Mouse (Mus musculus): Measurements from ENCODE around the gene Olfr803. TPM values are rescaled to one million over a fixed set of nuclear protein-coding genes. Genes with fewer than 3 reads are reported as not detected.

Gene Olfr803
- not detected in 2 replicates for polyA plus RNA-seq (2012; rRNA removed)

DNA sequence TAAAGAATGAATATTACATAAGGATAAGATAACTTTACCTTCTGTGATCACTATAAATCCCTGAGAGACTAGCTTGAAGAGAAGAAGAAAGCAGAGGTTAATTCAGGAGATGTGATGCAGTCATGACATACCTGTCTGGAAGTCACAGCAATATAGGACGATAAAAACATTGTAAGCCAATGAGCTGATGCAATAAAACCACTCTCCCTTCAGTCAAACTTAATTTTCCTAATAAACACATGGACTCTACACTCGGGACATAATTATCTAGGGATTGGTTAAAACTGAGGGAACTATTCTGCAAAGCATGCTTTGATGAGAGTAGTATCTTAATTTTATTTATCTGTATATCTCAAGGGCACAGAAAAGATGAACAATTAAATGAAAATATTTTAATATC is at the start of gene Olfr803:
TSS of gene Olfr803 (minus strand) at position 101 of the 400 bp plus-strand sequence.
- Histone ChIP-seq H3K27me3 (ENCODE audit: control insufficient read depth, insufficient read depth, low read length) (no peaks in the 10 kb centered on the region), H3K27ac (ENCODE audit: insufficient read depth, low read depth, low read length) (no peak within 1 kb of the TSS), H3K4me1 (ENCODE audit: control insufficient read depth, insufficient read depth, insufficient read length, low read length) (no peaks in the 10 kb centered on the region), H3K36me3 (ENCODE audit: control insufficient read depth, insufficient read depth, low read length) (no peaks in the 10 kb centered on the region), H3K4me3 (ENCODE audit: low read depth, low read length) (no peak within 1 kb of the TSS)
- TF ChIP-seq POLR2A (IDR thresholded peaks at IDR 0.05; ENCODE audit: low read depth, low read length) (no peak), CTCF (IDR thresholded peaks at IDR 0.05; ENCODE audit: extremely low read depth, insufficient read length, insufficient replicate concordance, low read depth, low read length) (no peak)
- 67% methylated on average over 2 of the region's 2 CpGs for WGBS

DNA sequence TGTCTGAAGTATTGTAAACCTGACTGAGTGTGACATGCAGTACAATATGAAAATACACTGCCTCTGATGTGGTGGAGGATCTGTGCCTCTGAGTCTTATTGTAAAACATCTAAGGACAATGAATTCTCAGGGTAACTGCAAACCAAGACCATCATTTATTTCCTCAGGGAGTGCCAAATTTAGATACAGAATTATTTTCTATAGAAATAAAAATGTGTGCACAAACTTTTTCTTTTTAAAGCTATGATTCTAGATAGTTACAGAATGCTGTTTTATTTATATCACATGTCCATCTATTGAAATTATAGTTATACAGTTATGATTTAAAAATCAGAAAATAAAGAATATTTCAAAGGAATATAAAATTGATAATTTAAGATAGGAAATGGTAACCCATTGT is 47.7 kb upstream of the Olfr803 start, which contains the start of gene Olfr806:
TSS of gene Olfr806 (minus strand) at position 101 of the 400 bp plus-strand sequence.
- no peak within 1 kb of the TSS for H3K4me3 ChIP-seq (ENCODE audit: low read depth, low read length)
- H3K4me1 ChIP-seq (ENCODE audit: control insufficient read depth, insufficient read depth, insufficient read length, low read length) = no peaks in the 10 kb centered on the region
- H3K27me3 ChIP-seq (ENCODE audit: control insufficient read depth, insufficient read depth, low read length) = no peaks in the 10 kb centered on the region
- no peak for TF ChIP-seq POLR2A (IDR thresholded peaks at IDR 0.05; ENCODE audit: low read depth, low read length)
- TF ChIP-seq CTCF (IDR thresholded peaks at IDR 0.05; ENCODE audit: extremely low read depth, insufficient read length, insufficient replicate concordance, low read depth, low read length) = no peak
- no peaks in the 10 kb centered on the region for H3K36me3 ChIP-seq (ENCODE audit: control insufficient read depth, insufficient read depth, low read length)
- no peak within 1 kb of the TSS for H3K27ac ChIP-seq (ENCODE audit: insufficient read depth, low read depth, low read length)

DNA sequence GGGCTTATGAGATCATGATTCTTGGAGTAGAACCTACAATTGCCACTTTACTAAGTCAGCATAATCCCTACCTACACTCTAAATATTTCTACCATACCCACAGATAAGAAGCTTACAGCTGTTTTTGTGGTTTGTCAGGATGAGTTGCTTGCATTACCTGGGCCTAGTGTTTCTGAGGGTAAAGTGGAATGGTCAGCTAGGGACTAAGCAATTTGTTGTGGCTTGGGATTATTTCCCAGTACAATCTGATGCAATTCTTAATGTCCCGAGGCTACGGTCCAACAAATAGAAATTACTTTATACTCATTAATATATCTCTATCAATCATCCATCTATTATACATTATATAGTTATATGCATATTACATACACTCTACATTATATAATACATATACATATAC is 35.2 kb upstream of the Olfr803 start, which contains the start of gene Olfr805:
TSS of gene Olfr805 (minus strand) at position 101 of the 400 bp plus-strand sequence.
- H3K4me1 ChIP-seq (ENCODE audit: control insufficient read depth, insufficient read depth, insufficient read length, low read length) = no peaks in the 10 kb centered on the region
- no peak within 1 kb of the TSS for H3K27ac ChIP-seq (ENCODE audit: insufficient read depth, low read depth, low read length)
- no peak for TF ChIP-seq POLR2A (IDR thresholded peaks at IDR 0.05; ENCODE audit: low read depth, low read length)
- no peak for TF ChIP-seq CTCF (IDR thresholded peaks at IDR 0.05; ENCODE audit: extremely low read depth, insufficient read length, insufficient replicate concordance, low read depth, low read length)
- 97% methylated on average over 2 of the region's 2 CpGs for WGBS
- no peaks in the 10 kb centered on the region for H3K27me3 ChIP-seq (ENCODE audit: control insufficient read depth, insufficient read depth, low read length)
- no peaks in the 10 kb centered on the region for H3K36me3 ChIP-seq (ENCODE audit: control insufficient read depth, insufficient read depth, low read length)
- no peak within 1 kb of the TSS for H3K4me3 ChIP-seq (ENCODE audit: low read depth, low read length)

DNA sequence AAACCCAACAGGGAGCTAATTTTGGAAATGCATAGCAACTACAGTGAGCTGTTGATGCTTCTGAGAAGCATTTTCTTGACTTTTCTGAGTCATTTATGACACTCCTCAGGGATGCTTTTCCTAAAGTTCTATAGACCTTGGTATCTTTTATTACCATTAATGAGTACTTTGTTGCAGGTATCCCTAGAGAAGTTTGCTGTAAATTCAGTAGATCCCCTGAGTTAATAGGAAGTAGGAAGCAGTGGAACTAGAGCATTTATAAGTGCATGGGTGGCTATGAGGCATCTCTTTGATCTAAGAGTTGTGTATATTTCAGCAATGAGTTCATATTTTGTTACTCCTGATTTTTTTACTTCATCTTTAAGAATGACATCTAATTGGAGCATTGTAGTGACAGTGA is 8.8 kb upstream of the Olfr803 start, which contains the start of gene Olfr804:
TSS of gene Olfr804 (plus strand) at position 301 of the 400 bp plus-strand sequence.
- H3K27me3 ChIP-seq (ENCODE audit: control insufficient read depth, insufficient read depth, low read length) = no peaks in the 10 kb centered on the region
- no peak within 1 kb of the TSS for H3K27ac ChIP-seq (ENCODE audit: insufficient read depth, low read depth, low read length)
- H3K4me3 ChIP-seq (ENCODE audit: low read depth, low read length) = no peak within 1 kb of the TSS
- no peak for TF ChIP-seq POLR2A (IDR thresholded peaks at IDR 0.05; ENCODE audit: low read depth, low read length)
- TF ChIP-seq CTCF (IDR thresholded peaks at IDR 0.05; ENCODE audit: extremely low read depth, insufficient read length, insufficient replicate concordance, low read depth, low read length) = no peak
- H3K36me3 ChIP-seq (ENCODE audit: control insufficient read depth, insufficient read depth, low read length) = no peaks in the 10 kb centered on the region
- no peaks in the 10 kb centered on the region for H3K4me1 ChIP-seq (ENCODE audit: control insufficient read depth, insufficient read depth, insufficient read length, low read length)

DNA sequence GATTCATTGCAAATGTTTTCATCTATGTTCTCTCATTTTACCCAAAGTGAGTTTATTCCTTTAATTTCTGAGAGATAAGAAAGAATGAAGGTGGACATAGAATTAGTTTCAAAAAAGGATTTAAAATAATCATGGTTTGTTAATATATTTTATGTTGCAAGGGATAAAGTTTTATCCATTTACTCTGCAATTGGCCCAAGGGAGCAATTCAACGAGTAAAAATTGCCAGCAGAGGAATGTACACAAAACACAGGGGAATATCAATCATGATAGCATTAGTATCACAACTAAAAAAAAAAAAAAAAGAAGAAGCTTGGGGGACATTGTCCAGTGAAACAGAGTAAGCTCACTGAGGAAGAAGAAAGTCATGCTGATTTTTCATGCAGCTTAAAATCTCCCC is 6.0 kb downstream of the Olfr803 start, which contains the start of gene Olfr802:
TSS of gene Olfr802 (minus strand) at position 101 of the 400 bp plus-strand sequence.
- no peak for TF ChIP-seq CTCF (IDR thresholded peaks at IDR 0.05; ENCODE audit: extremely low read depth, insufficient read length, insufficient replicate concordance, low read depth, low read length)
- no peak for TF ChIP-seq POLR2A (IDR thresholded peaks at IDR 0.05; ENCODE audit: low read depth, low read length)
- 32% methylated on average over 1 of the region's 1 CpGs for WGBS

DNA sequence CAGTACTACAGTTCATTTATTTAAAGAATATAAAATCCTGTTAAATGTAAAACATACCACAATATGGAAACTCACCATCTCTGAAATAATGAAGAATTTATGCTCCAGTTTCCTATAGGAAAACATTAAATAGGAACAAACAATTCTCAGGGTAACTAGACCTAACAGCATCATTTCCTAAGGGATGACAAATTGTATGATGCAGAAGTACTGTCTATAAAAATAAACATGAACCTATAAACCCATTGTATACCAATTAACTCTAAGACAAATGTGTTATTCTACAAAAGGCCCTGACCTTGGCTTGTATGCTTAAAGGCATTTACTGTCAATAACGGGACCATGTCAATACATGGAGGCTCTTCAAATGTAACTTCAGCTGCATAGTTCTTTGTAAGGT is 20.3 kb downstream of the Olfr803 start, which contains the start of gene Olfr801:
TSS of gene Olfr801 (minus strand) at position 101 of the 400 bp plus-strand sequence.
- Histone ChIP-seq H3K4me3 (ENCODE audit: low read depth, low read length) (no peak within 1 kb of the TSS), H3K27me3 (ENCODE audit: control insufficient read depth, insufficient read depth, low read length) (no peaks in the 10 kb centered on the region), H3K4me1 (ENCODE audit: control insufficient read depth, insufficient read depth, insufficient read length, low read length) (no peaks in the 10 kb centered on the region), H3K27ac (ENCODE audit: insufficient read depth, low read depth, low read length) (no peak within 1 kb of the TSS), H3K36me3 (ENCODE audit: control insufficient read depth, insufficient read depth, low read length) (no peaks in the 10 kb centered on the region)
- TF ChIP-seq POLR2A (IDR thresholded peaks at IDR 0.05; ENCODE audit: low read depth, low read length) (no peak), CTCF (IDR thresholded peaks at IDR 0.05; ENCODE audit: extremely low read depth, insufficient read length, insufficient replicate concordance, low read depth, low read length) (no peak)
- WGBS = 73% methylated on average over 1 of the region's 1 CpGs

More for the DNA sequence above, 6.0 kb downstream of the Olfr803 start, which contains the start of gene Olfr802:
- no peaks in the 10 kb centered on the region for H3K27me3 ChIP-seq (ENCODE audit: control insufficient read depth, insufficient read depth, low read length)
- H3K36me3 ChIP-seq (ENCODE audit: control insufficient read depth, insufficient read depth, low read length) = no peaks in the 10 kb centered on the region
- no peak within 1 kb of the TSS for H3K27ac ChIP-seq (ENCODE audit: insufficient read depth, low read depth, low read length)
- no peaks in the 10 kb centered on the region for H3K4me1 ChIP-seq (ENCODE audit: control insufficient read depth, insufficient read depth, insufficient read length, low read length)
- H3K4me3 ChIP-seq (ENCODE audit: low read depth, low read length) = no peak within 1 kb of the TSS

DNA sequence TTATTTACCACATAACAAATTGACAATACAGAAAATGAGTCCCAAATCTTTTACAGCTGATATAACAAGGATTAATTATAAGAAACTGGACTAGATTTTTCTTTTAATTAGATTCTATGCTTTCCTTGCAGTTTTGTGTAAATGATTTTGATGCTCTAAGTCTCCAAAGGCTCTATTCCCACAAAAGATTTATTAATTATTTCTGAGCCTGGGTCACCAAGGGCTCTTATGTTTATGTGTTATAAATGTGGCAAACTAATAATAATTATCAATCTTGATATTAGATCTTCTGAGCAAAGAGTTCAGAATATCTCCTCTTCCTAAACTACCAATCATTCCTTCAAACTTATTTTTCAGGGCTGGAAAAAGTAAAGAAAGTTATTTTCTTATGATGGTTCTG is 36.7 kb downstream of the Olfr803 start, which contains the start of gene Olfr800:
TSS of gene Olfr800 (plus strand) at position 301 of the 400 bp plus-strand sequence.
- no peak for TF ChIP-seq POLR2A (IDR thresholded peaks at IDR 0.05; ENCODE audit: low read depth, low read length)
- no peak for TF ChIP-seq CTCF (IDR thresholded peaks at IDR 0.05; ENCODE audit: extremely low read depth, insufficient read length, insufficient replicate concordance, low read depth, low read length)
- Histone ChIP-seq H3K4me3 (ENCODE audit: low read depth, low read length) (no peak within 1 kb of the TSS), H3K36me3 (ENCODE audit: control insufficient read depth, insufficient read depth, low read length) (no peaks in the 10 kb centered on the region)

More for the DNA sequence above, 36.7 kb downstream of the Olfr803 start, which contains the start of gene Olfr800:
- Histone ChIP-seq H3K27me3 (ENCODE audit: control insufficient read depth, insufficient read depth, low read length) (no peaks in the 10 kb centered on the region), H3K4me1 (ENCODE audit: control insufficient read depth, insufficient read depth, insufficient read length, low read length) (no peaks in the 10 kb centered on the region), H3K27ac (ENCODE audit: insufficient read depth, low read depth, low read length) (no peak within 1 kb of the TSS)
